Mouse (Mus musculus): ENCODE measurements around the gene Tgm2. TPM values are rescaled to one million over a fixed set of nuclear protein-coding genes. Genes with fewer than 3 reads are reported as not detected.

Gene Tgm2
- polyA plus RNA-seq, 1 experiment: 285 TPM

DNA sequence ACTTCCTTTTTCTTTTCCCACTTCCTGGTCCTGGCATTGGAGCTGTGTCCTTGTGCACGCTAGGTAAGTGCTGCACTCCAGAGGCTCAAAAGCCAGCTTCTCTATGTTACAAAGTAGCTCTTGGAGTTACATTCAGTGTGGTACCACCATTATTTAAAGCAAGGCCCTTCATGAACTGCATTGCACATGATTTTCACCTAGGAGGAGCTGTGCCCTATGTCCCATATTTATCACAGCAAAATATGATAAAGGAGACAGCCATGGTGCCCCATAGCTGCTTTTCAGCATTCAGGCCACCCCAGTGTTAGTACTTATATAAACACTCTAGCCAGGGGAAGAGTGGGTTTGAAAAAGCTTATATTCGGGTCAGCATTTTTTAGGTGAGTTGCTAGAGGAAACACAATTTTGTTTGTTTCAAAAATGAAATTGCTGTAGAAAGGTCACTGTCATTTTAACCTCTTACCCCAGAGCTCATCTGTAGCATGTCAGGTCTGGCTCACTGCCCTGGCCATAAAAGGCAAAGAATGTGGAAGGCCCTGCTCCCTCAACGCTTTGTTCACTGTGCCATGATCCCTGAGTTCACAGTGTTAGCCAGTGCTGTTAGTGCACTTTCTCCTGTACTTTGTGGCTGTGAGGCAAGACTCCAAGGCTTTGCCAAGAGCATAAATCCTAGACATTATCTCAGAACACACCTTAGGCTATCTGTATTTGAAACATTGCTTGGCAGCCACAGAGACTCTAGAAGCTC is 75.2 kb downstream of the Tgm2 start:
- no peak overlapping the region for H3K4me3 ChIP-seq (replicated peaks; ENCODE audit: extremely low read depth, low read depth, low read length)
- H3K4me1 ChIP-seq (ENCODE audit: control insufficient read depth, insufficient read depth, low read length): no peaks in the 10 kb centered on the region; the same call in 1 of the 2 replicates
- no peak for DNase-seq
- no peak for TF ChIP-seq CTCF (IDR thresholded peaks at IDR 0.05; ENCODE audit: insufficient read depth, low read length)
- TF ChIP-seq POLR2A (IDR thresholded peaks at IDR 0.05; ENCODE audit: borderline replicate concordance, extremely low read depth, low read depth, low read length): no peak
- WGBS: 52% methylated on average over 3 of the region's 3 CpGs

DNA sequence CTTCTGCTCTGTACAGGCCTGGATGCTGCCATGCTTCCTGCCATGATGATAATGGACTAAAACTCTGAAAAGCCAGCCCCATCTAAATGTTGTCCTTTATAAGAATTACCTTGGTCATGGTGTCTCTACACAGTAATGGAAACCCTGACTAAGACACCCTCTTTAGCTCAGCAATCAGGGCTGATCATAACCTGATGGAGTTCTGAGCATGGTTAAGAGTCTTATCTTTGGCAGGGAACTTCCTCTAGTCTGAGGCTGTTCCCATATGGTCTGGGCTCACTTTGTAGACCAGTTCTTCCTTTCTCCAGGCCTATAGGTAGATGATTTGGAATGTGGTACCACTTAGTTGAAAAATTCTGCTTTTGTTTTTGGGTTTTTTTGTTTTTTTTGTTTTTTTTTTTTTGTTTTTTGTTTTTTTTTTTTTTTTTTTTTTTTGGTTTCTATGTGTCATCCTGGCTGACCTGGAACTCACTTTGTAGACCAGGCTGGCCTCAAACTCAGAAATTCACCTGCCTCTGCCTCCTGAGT is 77.7 kb downstream of the Tgm2 start:
- peaks cover 6% of the 10 kb centered on the region; the same call in 1 of the 2 replicates for H3K4me1 ChIP-seq (ENCODE audit: control insufficient read depth, insufficient read depth, low read length)
- H3K4me3 ChIP-seq (replicated peaks; ENCODE audit: extremely low read depth, low read depth, low read length): no peak overlapping the region
- DNase-seq: no peak
- no peak for TF ChIP-seq POLR2A (IDR thresholded peaks at IDR 0.05; ENCODE audit: borderline replicate concordance, extremely low read depth, low read depth, low read length)
- TF ChIP-seq CTCF (IDR thresholded peaks at IDR 0.05; ENCODE audit: insufficient read depth, low read length): no peak

- Histone ChIP-seq H3K4me3 (replicated peaks; ENCODE audit: extremely low read depth, low read depth, low read length) (no peak overlapping the region), H3K4me1 (ENCODE audit: control insufficient read depth, insufficient read depth, low read length) (peaks cover 6% of the 10 kb centered on the region; the same call in 1 of the 2 replicates)
- DNase-seq: no peak
- TF ChIP-seq POLR2A (IDR thresholded peaks at IDR 0.05; ENCODE audit: borderline replicate concordance, extremely low read depth, low read depth, low read length) (no peak), CTCF (IDR thresholded peaks at IDR 0.05; ENCODE audit: insufficient read depth, low read length) (no peak)
- WGBS: 77% methylated on average over 5 of the region's 5 CpGs
Observed at GRCm38 (mm10) chr2:158067260-158067824, 78.9 kb downstream of the Tgm2 start.

DNA sequence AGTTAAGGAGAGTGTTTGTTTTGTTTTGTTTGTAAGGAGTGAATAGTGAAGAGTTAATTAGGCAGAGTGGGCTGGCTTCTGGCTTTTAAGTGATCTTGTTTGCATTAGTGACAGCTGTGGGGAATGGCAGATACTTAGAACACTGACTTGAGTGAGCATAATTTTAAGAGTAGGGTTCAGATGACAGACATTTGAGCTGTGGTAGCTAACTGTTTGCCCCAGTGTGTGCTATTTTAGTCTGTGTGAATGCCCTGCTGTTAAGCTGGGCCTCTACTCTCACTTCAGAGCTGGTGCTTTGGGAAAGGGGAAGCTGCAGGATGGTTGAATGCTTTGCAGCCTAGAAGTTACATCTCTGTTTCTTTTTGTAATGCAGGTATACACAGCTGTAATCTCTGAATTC is 79.8 kb downstream of the Tgm2 start:
- Histone ChIP-seq H3K4me1 (ENCODE audit: control insufficient read depth, insufficient read depth, low read length) (peaks cover 6% of the 10 kb centered on the region; the same call in 1 of the 2 replicates), H3K4me3 (replicated peaks; ENCODE audit: extremely low read depth, low read depth, low read length) (no peak overlapping the region)
- TF ChIP-seq POLR2A (IDR thresholded peaks at IDR 0.05; ENCODE audit: borderline replicate concordance, extremely low read depth, low read depth, low read length): no peak
- no peak for TF ChIP-seq CTCF (IDR thresholded peaks at IDR 0.05; ENCODE audit: insufficient read depth, low read length)
- DNase-seq: no peak

Other genes starting within 250 kb of the Tgm2 start
- gene Vstm2l, start 231.8 kb downstream of the Tgm2 start, polyA plus RNA-seq (2012; rRNA removed): not detected in 2 replicates
- 13.7 and 16.8 TPM in 2 replicates for gene Tti1, start 118.0 kb downstream of the Tgm2 start, polyA plus RNA-seq (2012; rRNA removed)
- gene Rprd1b, start 117.9 kb downstream of the Tgm2 start, polyA plus RNA-seq (2012; rRNA removed): 15.9 and 17.0 TPM in 2 replicates
- 1.9 and 2.0 TPM in 2 replicates for gene D630003M21Rik, start 82.8 kb upstream of the Tgm2 start, polyA plus RNA-seq (2012; rRNA removed)
- gene Bpi, start 111.7 kb upstream of the Tgm2 start, polyA plus RNA-seq (2012; rRNA removed): not detected in 2 replicates
- gene Lbp, start 160.1 kb upstream of the Tgm2 start, polyA plus RNA-seq (2012; rRNA removed): 95.4 and 110 TPM in 2 replicates
- 10.6 and 12.7 TPM in 2 replicates for gene Snhg11, start 229.2 kb upstream of the Tgm2 start, polyA plus RNA-seq (2012; rRNA removed)

All from lung, adult 2 months (tissue).